Mouse (Mus musculus) C2C12 (cell line): ENCODE results near the gene Rpl36a-ps1. TPM values are rescaled to one million over a fixed set of nuclear protein-coding genes. Genes with fewer than 3 reads are reported as not detected.

Source experiments
- H3K27me3 ChIP-seq: one replicate; pipeline ENCODE4 v1.6.1; 2011; ENCODE audit not compliant: control insufficient read depth, insufficient read depth, insufficient read length
- H3K36me3 ChIP-seq: one replicate; pipeline ENCODE4 v1.6.1; 2011; ENCODE audit not compliant: control insufficient read depth, insufficient read depth
- H3K4me3 ChIP-seq: one replicate; pipeline ENCODE4 v1.5.1; 2011; ENCODE audit warnings: mild to moderate bottlenecking, control low read depth; ENCODE audit not compliant: poor library complexity, insufficient read depth, severe bottlenecking
- H3K79me2 ChIP-seq: one replicate; pipeline ENCODE4 v1.6.1; 2011; ENCODE audit not compliant: control insufficient read depth, insufficient read depth
- H3K79me3 ChIP-seq: one replicate; pipeline ENCODE4 v1.6.1; 2011; ENCODE audit warnings: low read depth, control low read depth
- H3ac ChIP-seq: one replicate; pipeline ENCODE3; 2011; ENCODE audit warnings: low read depth; ENCODE audit not compliant: control insufficient read depth, insufficient read length
- CEBPB ChIP-seq: IDR thresholded peaks from one replicate; pipeline ENCODE4 v1.6.1; 2011; ENCODE audit warnings: low read depth, mild to moderate bottlenecking, control low read depth, moderate library complexity
- CTCF ChIP-seq: IDR thresholded peaks from one replicate; pipeline ENCODE4 v1.5.1; 2011; ENCODE audit not compliant: control insufficient read depth, insufficient read depth, insufficient read length
- FOSL1 ChIP-seq: IDR thresholded peaks from one replicate; pipeline ENCODE4 v1.8.0; 2011; ENCODE audit warnings: mild to moderate bottlenecking, low read length; ENCODE audit not compliant: poor library complexity, insufficient read depth, severe bottlenecking
- MAX ChIP-seq: IDR thresholded peaks from one replicate; pipeline ENCODE4 v1.6.1; 2011; ENCODE audit warnings: mild to moderate bottlenecking, control low read depth
- MYOD1 ChIP-seq: IDR thresholded peaks from one replicate; pipeline ENCODE4 v1.6.1; 2011; ENCODE audit warnings: low read depth; ENCODE audit not compliant: control insufficient read depth, insufficient read length
- MYOG ChIP-seq: IDR thresholded peaks from one replicate; pipeline ENCODE4 v1.6.1; 2011; ENCODE audit not compliant: control insufficient read depth, insufficient read length; ENCODE audit errors: extremely low read depth
- USF1 ChIP-seq: IDR thresholded peaks from one replicate; pipeline ENCODE4 v1.6.1; 2011; ENCODE audit warnings: low read depth, mild to moderate bottlenecking, control low read depth, moderate library complexity
- polyA plus RNA-seq: library from polyadenylated mRNA; unstranded; fragments of >200 nt; fragmentation: generic; extraction: Trizol; gene quantifications from one replicate; pipeline ENCODE4 v1.2.1, GENCODE M21; 2012; ENCODE audit warnings: missing spikeins

Gene Rpl36a-ps1
- polyA plus RNA-seq, 1 experiment, result 7.1 TPM

DNA sequence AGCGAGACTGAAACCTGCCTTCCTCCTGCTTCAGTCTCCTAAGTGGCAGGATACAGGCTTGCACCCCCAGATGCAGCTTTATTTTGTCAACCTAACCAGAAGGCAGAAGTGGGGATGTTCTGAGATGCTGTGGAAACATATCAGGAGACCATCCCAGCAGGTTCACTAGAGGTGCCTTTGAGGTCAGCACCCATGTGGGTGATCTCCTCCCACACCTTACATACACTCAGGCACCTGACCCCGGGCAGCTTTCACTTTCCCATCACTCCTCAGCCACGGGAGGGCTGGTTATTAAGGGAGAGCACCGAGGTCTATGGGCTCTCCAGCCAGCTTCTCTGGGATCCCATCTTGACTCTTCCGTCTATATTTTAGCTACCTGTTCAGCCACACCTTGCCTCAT, 38.5 kb upstream of the Rpl36a-ps1 start:
- no peak for TF ChIP-seq MYOD1
- no peak for TF ChIP-seq USF1
- TF ChIP-seq MYOG, result no peak
- TF ChIP-seq FOSL1, result no peak
- TF ChIP-seq CEBPB, result no peak
- TF ChIP-seq MAX, result no peak
- TF ChIP-seq CTCF, result no peak
- Histone ChIP-seq H3K36me3 (peaks cover 38% of the 10 kb centered on the region), H3K79me2 (peaks cover 7% of the 10 kb centered on the region), H3K4me3 (no peak overlapping the region), H3K79me3 (peaks cover 9% of the 10 kb centered on the region), H3ac (no peak overlapping the region), H3K27me3 (no peaks in the 10 kb centered on the region)

DNA sequence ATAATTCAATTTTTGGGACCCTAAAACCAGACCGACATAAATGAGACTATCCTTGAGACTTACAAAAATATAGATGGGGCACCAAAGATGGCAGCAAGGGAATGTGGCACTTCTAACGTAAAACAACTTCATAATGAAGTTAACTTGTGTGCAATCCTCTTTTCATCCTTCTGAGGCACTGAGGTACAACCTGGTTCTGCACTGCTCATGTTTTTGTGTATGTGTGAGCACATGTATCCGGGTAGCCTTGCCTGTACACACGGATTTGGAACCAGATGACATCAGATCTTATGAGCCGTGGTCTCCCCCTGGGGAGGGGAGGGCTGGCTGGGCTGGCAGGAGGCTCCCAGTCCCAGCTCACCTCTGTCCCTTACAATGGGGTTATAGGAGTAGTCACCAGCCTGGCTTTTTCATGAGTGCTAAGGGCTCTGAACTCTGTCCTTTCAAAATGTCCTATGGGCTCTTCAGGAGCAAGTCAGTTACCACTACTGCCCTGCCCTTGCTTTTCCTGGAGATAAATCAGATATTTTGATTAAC, 37.3 kb upstream of the Rpl36a-ps1 start:
- Histone ChIP-seq H3ac (no peak overlapping the region), H3K79me3 (peaks cover 4% of the 10 kb centered on the region), H3K4me3 (no peak overlapping the region), H3K27me3 (no peaks in the 10 kb centered on the region), H3K36me3 (peaks cover 32% of the 10 kb centered on the region), H3K79me2 (no peaks in the 10 kb centered on the region)
- TF ChIP-seq MAX (no peak), MYOG (no peak), FOSL1 (no peak), MYOD1 (no peak), CEBPB (no peak), CTCF (no peak), USF1 (no peak)

DNA sequence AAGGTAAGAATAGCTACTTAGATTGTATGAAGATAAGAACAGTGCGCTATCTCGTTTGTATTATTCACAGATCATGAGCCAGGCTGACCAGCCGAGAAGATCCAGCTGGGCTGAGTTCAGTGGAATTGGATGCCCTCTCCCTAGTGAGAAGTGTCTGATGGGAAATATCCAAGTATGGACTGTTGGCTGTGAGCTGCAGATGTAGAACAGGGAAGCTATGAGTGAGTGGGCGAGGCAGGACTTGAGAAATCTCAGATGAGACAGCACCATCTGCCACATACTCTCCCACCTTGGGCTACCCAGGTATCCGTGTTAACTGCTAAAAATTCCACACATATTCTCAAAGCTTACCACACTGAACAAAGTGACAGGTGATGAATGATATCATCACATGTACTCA, 35.9 kb upstream of the Rpl36a-ps1 start:
- TF ChIP-seq USF1 (no peak), MYOD1 (no peak), MYOG (no peak), MAX (no peak), CTCF (no peak), CEBPB (no peak), FOSL1 (no peak)
- H3K79me2 ChIP-seq, result no peaks in the 10 kb centered on the region

DNA sequence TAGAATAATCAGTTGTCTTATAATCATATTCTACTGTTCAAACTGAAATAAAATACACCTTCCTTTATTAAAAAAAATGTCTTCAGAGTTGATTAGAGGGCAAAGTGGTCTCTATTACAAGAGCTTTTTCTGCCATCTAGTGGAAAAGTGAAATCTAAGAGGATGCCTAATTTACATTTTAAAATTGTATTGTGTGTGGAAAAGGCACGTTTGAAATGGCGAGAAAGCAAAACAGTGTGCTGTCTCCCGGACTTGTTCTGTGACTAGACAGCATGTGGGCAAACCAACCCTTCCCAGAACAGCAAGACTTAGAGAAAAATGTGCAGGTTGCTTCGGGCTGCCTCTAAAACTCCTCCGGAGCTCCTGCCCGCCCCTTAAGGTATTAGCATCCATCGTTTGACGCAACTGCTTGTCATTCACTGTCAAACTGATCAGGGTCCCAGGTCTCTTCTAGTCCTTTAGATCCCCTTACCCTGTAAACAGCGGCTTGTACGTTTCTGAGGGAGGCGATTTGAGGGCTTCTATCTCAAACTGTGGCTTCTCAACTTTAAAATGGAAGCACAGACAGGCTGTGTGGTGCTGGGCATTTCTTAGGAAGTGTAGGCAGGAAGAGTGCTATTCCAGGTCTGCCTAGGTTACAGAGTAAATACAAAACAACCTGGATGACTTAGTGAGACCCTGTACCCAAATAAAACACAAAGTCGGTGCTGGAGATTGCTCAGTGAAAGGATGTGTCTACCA, 28.4 kb upstream of the Rpl36a-ps1 start:
- Histone ChIP-seq H3ac (no peak overlapping the region), H3K79me3 (no peaks in the 10 kb centered on the region), H3K27me3 (no peaks in the 10 kb centered on the region), H3K4me3 (no peak overlapping the region), H3K79me2 (no peaks in the 10 kb centered on the region), H3K36me3 (no peaks in the 10 kb centered on the region)
- TF ChIP-seq FOSL1 (no peak), MYOG (no peak), CTCF (no peak), CEBPB (no peak), MYOD1 (no peak), MAX (no peak), USF1 (no peak)

More for the DNA sequence above, 35.9 kb upstream of the Rpl36a-ps1 start:
- H3K36me3 ChIP-seq, result peaks cover 18% of the 10 kb centered on the region
- no peaks in the 10 kb centered on the region for H3K27me3 ChIP-seq
- no peak overlapping the region for H3ac ChIP-seq
- no peak overlapping the region for H3K4me3 ChIP-seq
- H3K79me3 ChIP-seq, result no peaks in the 10 kb centered on the region

DNA sequence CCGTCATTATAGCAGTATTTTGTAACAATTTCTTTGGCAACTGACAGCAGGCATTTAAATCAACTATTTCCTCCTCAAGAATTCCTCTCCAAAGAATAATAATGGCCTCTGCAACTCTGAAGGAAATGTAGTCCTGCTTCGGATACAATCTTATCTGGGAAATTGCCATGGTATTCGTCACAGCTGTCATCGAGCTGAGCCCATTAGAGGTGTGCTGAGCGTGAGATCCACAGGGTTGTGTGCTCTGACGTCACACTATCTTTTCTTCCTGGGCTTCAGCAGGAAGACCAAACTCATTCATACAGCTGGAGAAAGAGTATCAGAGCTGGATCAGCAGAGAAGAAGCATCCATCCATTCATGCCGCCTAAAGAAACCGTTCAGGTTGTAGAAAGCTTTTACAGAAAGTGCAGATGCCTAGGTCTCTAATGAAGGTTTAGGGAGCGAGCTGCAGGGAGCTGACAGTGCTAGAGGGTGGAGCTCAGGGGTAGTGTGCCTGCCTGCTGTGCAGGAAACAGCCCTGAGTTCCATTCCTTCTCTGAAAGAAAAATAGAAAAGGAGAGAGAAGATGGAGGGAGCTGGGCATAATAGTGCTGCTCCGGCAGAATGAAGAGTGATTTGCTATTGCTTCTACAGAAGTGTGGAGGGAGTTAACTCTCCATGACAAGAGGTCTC, 25.2 kb upstream of the Rpl36a-ps1 start:
- no peak overlapping the region for H3ac ChIP-seq
- H3K27me3 ChIP-seq, result no peaks in the 10 kb centered on the region
- H3K79me2 ChIP-seq, result no peaks in the 10 kb centered on the region
- H3K36me3 ChIP-seq, result no peaks in the 10 kb centered on the region
- no peaks in the 10 kb centered on the region for H3K79me3 ChIP-seq
- no peak for TF ChIP-seq FOSL1
- TF ChIP-seq USF1, result no peak
- TF ChIP-seq MYOG, result no peak
- no peak for TF ChIP-seq MAX
- TF ChIP-seq MYOD1, result no peak
- TF ChIP-seq CTCF, result no peak
- no peak for TF ChIP-seq CEBPB
- no peak overlapping the region for H3K4me3 ChIP-seq
